Mouse (Mus musculus): Measurements from ENCODE around the gene Sema6d. TPM values are rescaled to one million over a fixed set of nuclear protein-coding genes. Genes with fewer than 3 reads are reported as not detected.

Gene Sema6d
- total and polyA plus RNA-seq, 3 experiments, result 13.8 to 16.4 (median 14.0) TPM

DNA sequence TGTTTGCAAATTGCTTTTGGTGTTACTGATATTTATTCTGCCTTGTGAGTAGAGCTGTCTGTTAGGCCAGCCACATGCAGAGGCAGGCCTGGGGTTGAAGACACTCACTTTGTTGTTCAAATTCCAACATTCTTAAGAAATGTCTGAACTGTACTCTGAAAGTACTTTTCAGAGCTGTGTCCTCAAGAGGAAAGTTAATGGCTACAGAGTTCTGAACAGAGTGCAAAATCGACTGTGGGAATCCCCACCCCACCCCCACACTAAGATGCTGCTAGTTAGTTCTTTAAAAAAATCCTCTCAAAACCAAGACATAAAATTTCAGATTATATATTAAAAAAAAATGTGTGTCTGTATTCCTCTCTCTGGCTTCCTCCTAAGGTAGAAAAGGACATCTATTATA lies 86.5 kb downstream of the Sema6d start:
- no peaks in the 10 kb centered on the region for H3K27me3 ChIP-seq (ENCODE audit: control insufficient read depth, insufficient read depth, low read length)

DNA sequence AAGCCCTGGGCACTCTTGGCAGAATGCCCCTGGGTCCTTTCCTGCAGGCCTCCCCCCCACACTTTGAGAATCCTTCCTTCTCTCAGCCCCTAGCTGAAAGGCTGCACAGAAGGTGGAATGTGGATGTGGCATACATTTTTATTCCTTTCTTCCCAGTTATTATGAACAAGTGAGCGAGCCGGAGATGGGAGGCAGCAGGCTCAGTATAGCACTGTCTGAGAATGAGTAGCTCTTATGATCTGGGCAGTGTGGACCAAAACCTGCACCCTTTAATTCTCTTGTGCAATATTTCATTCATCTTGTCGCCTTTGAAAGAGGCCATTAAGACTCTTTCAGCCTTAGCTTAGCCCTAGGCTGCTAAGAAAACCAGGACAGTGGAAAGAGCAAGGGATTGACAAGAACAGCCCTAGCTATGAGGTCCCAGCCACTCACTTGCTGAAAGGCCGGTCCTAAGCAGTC lies 87.0 kb downstream of the Sema6d start:
- H3K27ac ChIP-seq, result no peak overlapping the region
- H3K36me3 ChIP-seq (ENCODE audit: control insufficient read depth, insufficient read depth, low read length), result no peaks in the 10 kb centered on the region
- no peak overlapping the region for H3K4me3 ChIP-seq
- H3K4me1 ChIP-seq (ENCODE audit: control insufficient read depth, insufficient read depth, low read length), result no peaks in the 10 kb centered on the region
- 92% methylated on average over 4 of the region's 4 CpGs for WGBS
- no peak overlapping the region for H3K9ac ChIP-seq (ENCODE audit: low read depth, low read length)
- no peak for TF ChIP-seq POLR2A (IDR thresholded peaks at IDR 0.05; ENCODE audit: insufficient read depth, low read depth, low read length)
- TF ChIP-seq CTCF (IDR thresholded peaks at IDR 0.05), result no peak
- no peak for TF ChIP-seq EP300 (IDR thresholded peaks at IDR 0.05; ENCODE audit: insufficient read depth, low read depth, low read length)
- no peaks in the 10 kb centered on the region for H3K79me2 ChIP-seq (replicated peaks; ENCODE audit: control insufficient read depth, insufficient read depth, low read length)
- intact Hi-C loops (cut with DNase I), result no loop called here
- no peak for DNase-seq
- H3K27me3 ChIP-seq (ENCODE audit: control insufficient read depth, insufficient read depth, low read length), result no peaks in the 10 kb centered on the region

More for the DNA sequence above, 86.5 kb downstream of the Sema6d start:
- intact Hi-C loops (cut with DNase I), result no loop called here
- H3K9ac ChIP-seq (ENCODE audit: low read depth, low read length), result no peak overlapping the region
- no peak overlapping the region for H3K27ac ChIP-seq
- H3K79me2 ChIP-seq (replicated peaks; ENCODE audit: control insufficient read depth, insufficient read depth, low read length), result no peaks in the 10 kb centered on the region
- WGBS, result 32% methylated on average over 1 of the region's 1 CpGs
- H3K4me3 ChIP-seq, result no peak overlapping the region
- no peaks in the 10 kb centered on the region for H3K4me1 ChIP-seq (ENCODE audit: control insufficient read depth, insufficient read depth, low read length)
- no peaks in the 10 kb centered on the region for H3K36me3 ChIP-seq (ENCODE audit: control insufficient read depth, insufficient read depth, low read length)
- DNase-seq, result no peak
- TF ChIP-seq EP300 (IDR thresholded peaks at IDR 0.05; ENCODE audit: insufficient read depth, low read depth, low read length) (no peak), POLR2A (IDR thresholded peaks at IDR 0.05; ENCODE audit: insufficient read depth, low read depth, low read length) (no peak), CTCF (IDR thresholded peaks at IDR 0.05) (no peak)

DNA sequence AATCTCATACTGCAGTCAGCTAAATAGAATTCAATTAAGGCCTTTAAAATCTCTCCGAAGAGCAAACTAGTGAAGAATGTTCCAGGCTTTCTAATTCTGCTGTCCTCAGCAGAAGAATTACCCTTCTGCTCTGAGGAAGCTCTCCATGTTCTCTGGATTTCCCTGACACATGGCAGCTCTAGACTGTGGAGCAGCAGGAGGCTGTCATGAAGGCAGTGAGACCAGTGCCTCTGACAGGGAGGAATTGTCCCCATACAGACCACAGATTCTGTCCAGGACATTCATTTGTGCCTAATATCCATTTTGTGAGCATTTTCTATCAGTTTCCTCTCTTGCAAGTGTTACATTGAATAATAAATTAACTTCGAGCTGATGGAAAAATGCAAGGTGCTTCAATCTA lies 99.5 kb downstream of the Sema6d start:
- Histone ChIP-seq H3K27me3 (ENCODE audit: control insufficient read depth, insufficient read depth, low read length) (no peaks in the 10 kb centered on the region), H3K27ac (no peak overlapping the region), H3K79me2 (replicated peaks; ENCODE audit: control insufficient read depth, insufficient read depth, low read length) (no peaks in the 10 kb centered on the region), H3K36me3 (ENCODE audit: control insufficient read depth, insufficient read depth, low read length) (no peaks in the 10 kb centered on the region), H3K9ac (ENCODE audit: low read depth, low read length) (no peak overlapping the region), H3K4me3 (no peak overlapping the region), H3K4me1 (ENCODE audit: control insufficient read depth, insufficient read depth, low read length) (no peaks in the 10 kb centered on the region)
- no peak for TF ChIP-seq POLR2A (IDR thresholded peaks at IDR 0.05; ENCODE audit: insufficient read depth, low read depth, low read length)
- WGBS, result 86% methylated on average over 2 of the region's 2 CpGs
- DNase-seq, result no peak
- intact Hi-C loops (cut with DNase I), result loop anchor here (10.0 kb wide), 1 partner anchor 366 kb away; no protein-coding TSS in a partner anchor

- Histone ChIP-seq H3K4me1 (ENCODE audit: control insufficient read depth, insufficient read depth, low read length) (no peaks in the 10 kb centered on the region), H3K79me2 (replicated peaks; ENCODE audit: control insufficient read depth, insufficient read depth, low read length) (no peaks in the 10 kb centered on the region), H3K27me3 (ENCODE audit: control insufficient read depth, insufficient read depth, low read length) (no peaks in the 10 kb centered on the region), H3K4me3 (no peak overlapping the region), H3K9ac (ENCODE audit: low read depth, low read length) (no peak overlapping the region), H3K36me3 (ENCODE audit: control insufficient read depth, insufficient read depth, low read length) (no peaks in the 10 kb centered on the region), H3K27ac (no peak overlapping the region)
- WGBS, result 96% methylated on average over 5 of the region's 5 CpGs
- no peak for DNase-seq
- intact Hi-C loops (cut with DNase I), result no loop called here
- TF ChIP-seq POLR2A (IDR thresholded peaks at IDR 0.05; ENCODE audit: insufficient read depth, low read depth, low read length) (no peak), CTCF (IDR thresholded peaks at IDR 0.05) (no peak), EP300 (IDR thresholded peaks at IDR 0.05; ENCODE audit: insufficient read depth, low read depth, low read length) (no peak)
Measured at GRCm38 (mm10) chr2:124194041-124194440, 104.3 kb downstream of the Sema6d start.

DNA sequence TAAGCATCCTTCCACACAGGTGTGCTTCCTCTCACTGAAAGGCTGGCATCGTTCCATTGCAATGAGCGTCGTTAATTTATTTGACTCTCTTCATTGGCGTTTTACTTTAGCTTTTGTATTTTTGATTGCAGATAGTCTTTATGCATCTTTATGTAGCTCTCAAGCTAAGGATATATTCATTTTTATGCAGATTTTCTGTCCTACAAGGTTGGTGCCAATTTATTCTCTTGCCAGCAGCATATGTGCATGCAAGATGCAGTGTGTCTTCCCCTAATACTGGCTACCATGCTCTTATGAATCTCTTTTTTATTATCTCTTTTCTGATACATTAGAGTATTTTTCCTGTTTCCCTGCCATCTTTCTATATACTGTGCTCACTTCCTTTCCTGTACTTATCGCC lies 111.7 kb downstream of the Sema6d start:
- H3K79me2 ChIP-seq (replicated peaks; ENCODE audit: control insufficient read depth, insufficient read depth, low read length), result no peaks in the 10 kb centered on the region
- no peaks in the 10 kb centered on the region for H3K36me3 ChIP-seq (ENCODE audit: control insufficient read depth, insufficient read depth, low read length)
- no peak overlapping the region for H3K27ac ChIP-seq
- no peak overlapping the region for H3K9ac ChIP-seq (ENCODE audit: low read depth, low read length)
- no peak overlapping the region for H3K4me3 ChIP-seq
- no peak for DNase-seq
- no peaks in the 10 kb centered on the region for H3K4me1 ChIP-seq (ENCODE audit: control insufficient read depth, insufficient read depth, low read length)
- H3K27me3 ChIP-seq (ENCODE audit: control insufficient read depth, insufficient read depth, low read length), result no peaks in the 10 kb centered on the region
- TF ChIP-seq EP300 (IDR thresholded peaks at IDR 0.05; ENCODE audit: insufficient read depth, low read depth, low read length), result no peak
- no peak for TF ChIP-seq POLR2A (IDR thresholded peaks at IDR 0.05; ENCODE audit: insufficient read depth, low read depth, low read length)
- TF ChIP-seq CTCF (IDR thresholded peaks at IDR 0.05), result no peak
- intact Hi-C loops (cut with DNase I), result no loop called here
- WGBS, result 79% methylated on average over 5 of the region's 5 CpGs

GRCm38 (mm10) chr2:124202475-124202990 lies 112.8 kb downstream of the Sema6d start:
- TF ChIP-seq POLR2A (IDR thresholded peaks at IDR 0.05; ENCODE audit: insufficient read depth, low read depth, low read length) (no peak), CTCF (IDR thresholded peaks at IDR 0.05) (no peak), EP300 (IDR thresholded peaks at IDR 0.05; ENCODE audit: insufficient read depth, low read depth, low read length) (no peak)
- Histone ChIP-seq H3K36me3 (ENCODE audit: control insufficient read depth, insufficient read depth, low read length) (no peaks in the 10 kb centered on the region), H3K4me1 (ENCODE audit: control insufficient read depth, insufficient read depth, low read length) (no peaks in the 10 kb centered on the region), H3K4me3 (no peak overlapping the region), H3K27me3 (ENCODE audit: control insufficient read depth, insufficient read depth, low read length) (no peaks in the 10 kb centered on the region), H3K27ac (no peak overlapping the region), H3K9ac (ENCODE audit: low read depth, low read length) (no peak overlapping the region), H3K79me2 (replicated peaks; ENCODE audit: control insufficient read depth, insufficient read depth, low read length) (no peaks in the 10 kb centered on the region)
- WGBS, result 38% methylated on average over 4 of the region's 4 CpGs
- intact Hi-C loops (cut with DNase I), result no loop called here
- no peak for DNase-seq
